Mouse (Mus musculus) forebrain, embryonic 10.5 days (tissue): ENCODE results near the gene Kcnc4. TPM values are rescaled to one million over a fixed set of nuclear protein-coding genes. Genes with fewer than 3 reads are reported as not detected.

Experiments used
- DNase-seq: peaks from one replicate; pipeline ENCODE4 v3.0.0-alpha.2; 2017; ENCODE audit warnings: low spot score; ENCODE audit errors: extremely low spot score
- H3K27ac ChIP-seq: fragments of 300-500 bp; sonication (generic); 2 replicates; pipeline ENCODE4 v1.5.1; 2016; ENCODE audit warnings: mild to moderate bottlenecking
- H3K27me3 ChIP-seq: fragments of 300-500 bp; sonication (generic); 2 replicates; pipeline ENCODE4 v1.6.1; 2016; ENCODE audit warnings: mild to moderate bottlenecking; ENCODE audit not compliant: poor library complexity, severe bottlenecking
- H3K36me3 ChIP-seq: fragments of 300-500 bp; sonication (generic); replicated peaks from 2 replicates; pipeline ENCODE4 v1.6.1; 2016; ENCODE audit warnings: mild to moderate bottlenecking, moderate library complexity
- H3K4me1 ChIP-seq: fragments of 300-500 bp; sonication (generic); 2 replicates; pipeline ENCODE4 v1.6.1; 2016
- H3K4me3 ChIP-seq: fragments of 300-500 bp; sonication (generic); 2 replicates; pipeline ENCODE4 v1.5.1; 2016; ENCODE audit warnings: mild to moderate bottlenecking, moderate library complexity
- H3K9me3 ChIP-seq: fragments of 300-500 bp; sonication (generic); 2 replicates; pipeline ENCODE4 v1.6.1; 2016; ENCODE audit warnings: mild to moderate bottlenecking, moderate library complexity
- WGBS: fragments of 180-500 bp; shearing (Covaris S2); methylation state at CpG from one replicate; pipeline ENCODE4 v1.1.7; 2016; 5-methylcytosine and 5-hydroxymethylcytosine counted together
- polyA plus RNA-seq: library from polyadenylated mRNA; unstranded; fragments of >200 nt; fragmentation: Nextera tagmentation; extraction: Ambion mirVana; gene quantifications from 2 replicates; pipeline ENCODE4 v1.2.1, GENCODE M21; 2016

Gene Kcnc4
- polyA plus RNA-seq, 1 experiment from 2014 or later = not detected

DNA sequence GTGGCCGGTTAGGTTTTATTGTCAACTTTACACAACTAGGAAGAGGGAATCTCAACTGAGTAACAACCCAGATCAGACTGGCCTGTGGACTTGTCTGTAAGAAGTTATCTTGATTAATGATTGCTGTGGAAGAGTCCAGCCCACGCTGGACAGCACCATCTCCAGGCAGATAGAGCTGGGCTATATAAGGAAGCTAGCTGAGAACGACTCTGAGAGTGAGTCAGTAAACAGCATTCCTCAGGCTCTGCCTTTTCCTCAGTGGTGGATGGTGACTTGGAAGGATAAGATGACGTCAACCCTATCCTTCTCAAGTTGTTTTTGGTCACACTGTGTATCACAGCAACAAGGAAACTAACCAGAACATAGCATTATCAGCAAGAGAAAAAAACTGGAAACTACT lies 29.3 kb upstream of the Kcnc4 start:
- no peaks in the 10 kb centered on the region for H3K9me3 ChIP-seq
- no peak overlapping the region for H3K4me3 ChIP-seq
- 71% methylated on average over 4 of the region's 4 CpGs for WGBS
- no peaks in the 10 kb centered on the region for H3K27me3 ChIP-seq
- DNase-seq = no peak
- H3K4me1 ChIP-seq = no peaks in the 10 kb centered on the region
- H3K36me3 ChIP-seq = no peaks in the 10 kb centered on the region
- no peak overlapping the region for H3K27ac ChIP-seq

- DNase-seq = no peak
- no peaks in the 10 kb centered on the region for H3K36me3 ChIP-seq
- H3K9me3 ChIP-seq = no peaks in the 10 kb centered on the region
- 59% methylated on average over 11 of the region's 11 CpGs for WGBS
- H3K27me3 ChIP-seq = no peaks in the 10 kb centered on the region
- no peak overlapping the region for H3K27ac ChIP-seq
- H3K4me1 ChIP-seq = no peaks in the 10 kb centered on the region; the same call in 1 of the 2 replicates
- no peak overlapping the region for H3K4me3 ChIP-seq
These were observed 23.9 kb upstream of the Kcnc4 start for GRCm38 (mm10) chr3:107483290-107483689.

- H3K27me3 ChIP-seq = no peaks in the 10 kb centered on the region
- DNase-seq = no peak
- no peak overlapping the region for H3K4me3 ChIP-seq
- WGBS = 58% methylated on average over 3 of the region's 3 CpGs
- no peaks in the 10 kb centered on the region for H3K36me3 ChIP-seq
- H3K9me3 ChIP-seq = no peaks in the 10 kb centered on the region
- no peak overlapping the region for H3K27ac ChIP-seq
- no peaks in the 10 kb centered on the region; the same call in 1 of the 2 replicates for H3K4me1 ChIP-seq
These were observed 21.3 kb upstream of the Kcnc4 start for GRCm38 (mm10) chr3:107480660-107481059.

DNA sequence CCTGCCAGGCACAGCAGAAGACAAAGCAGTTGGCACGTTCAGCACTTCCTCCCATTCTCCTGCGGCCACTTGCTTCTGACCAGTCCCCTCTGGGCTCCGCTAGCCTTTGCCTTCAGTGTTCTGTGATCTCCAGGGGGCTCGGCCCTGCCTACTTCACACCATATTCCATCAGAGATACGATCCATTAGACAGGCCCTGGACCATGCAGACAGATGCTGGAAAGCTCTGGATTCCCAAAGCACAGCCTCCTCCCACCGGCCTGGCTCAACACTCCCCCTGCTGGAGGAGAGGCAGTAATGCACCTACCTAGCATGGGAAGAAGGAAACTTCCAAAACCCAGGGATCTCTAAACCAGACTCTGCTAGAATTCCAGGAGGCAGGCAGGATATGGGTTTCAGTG lies 12.8 kb upstream of the Kcnc4 start:
- H3K4me3 ChIP-seq = no peak overlapping the region
- peaks cover 10% of the 10 kb centered on the region for H3K27me3 ChIP-seq
- WGBS = 43% methylated on average over 6 of the region's 6 CpGs
- no peak overlapping the region for H3K27ac ChIP-seq
- no peaks in the 10 kb centered on the region for H3K9me3 ChIP-seq
- peaks cover 3% of the 10 kb centered on the region; the same call in 1 of the 2 replicates for H3K4me1 ChIP-seq
- DNase-seq = peak; percentile 38
- H3K36me3 ChIP-seq = no peaks in the 10 kb centered on the region

DNA sequence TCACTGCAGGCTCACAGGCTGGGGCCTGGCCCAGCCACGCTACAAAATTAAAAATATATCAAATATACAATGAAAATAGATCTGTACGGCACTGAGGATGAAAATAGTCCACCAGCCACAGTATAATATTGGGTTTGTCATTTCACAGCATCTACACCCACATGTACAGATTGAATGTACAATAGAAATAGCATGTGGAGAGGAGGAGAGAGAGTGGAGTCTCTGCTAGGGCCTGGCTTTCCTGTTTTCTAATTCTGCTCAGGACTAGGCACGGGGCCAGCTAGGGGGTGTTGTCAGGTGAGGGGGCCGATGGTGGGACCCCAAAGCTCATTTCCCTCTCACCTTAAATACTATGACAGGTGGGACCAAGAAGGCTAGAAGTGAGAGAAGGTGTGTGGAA lies 9.7 kb upstream of the Kcnc4 start:
- 83% methylated on average over 4 of the region's 4 CpGs for WGBS
- no peaks in the 10 kb centered on the region for H3K9me3 ChIP-seq
- H3K36me3 ChIP-seq = no peaks in the 10 kb centered on the region
- no peak overlapping the region for H3K27ac ChIP-seq
- H3K4me1 ChIP-seq = peaks cover 3% of the 10 kb centered on the region; the same call in 1 of the 2 replicates
- no peak for DNase-seq
- H3K4me3 ChIP-seq = no peak overlapping the region
- H3K27me3 ChIP-seq = peaks cover 30% of the 10 kb centered on the region

DNA sequence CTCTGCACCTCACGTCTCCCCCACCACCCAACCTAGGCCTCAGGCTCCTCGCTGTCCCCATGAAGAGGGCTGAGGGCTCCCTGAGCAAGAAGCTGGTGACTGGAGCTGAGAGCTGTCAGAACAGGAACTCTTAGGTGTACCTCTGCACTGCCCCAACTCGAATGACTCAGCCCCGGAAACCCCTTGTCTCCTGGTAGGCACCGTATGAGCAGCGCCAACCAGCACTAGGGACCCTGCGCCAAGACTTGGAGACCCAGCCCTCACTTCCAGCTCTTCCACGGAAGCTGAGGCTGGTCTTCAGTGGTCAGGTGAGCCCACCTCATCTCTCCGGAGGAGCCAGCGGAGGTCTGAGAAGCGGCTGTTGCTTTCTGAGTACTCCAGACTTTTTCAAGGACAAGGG lies 8.8 kb upstream of the Kcnc4 start:
- no peak overlapping the region for H3K27ac ChIP-seq
- WGBS = 90% methylated on average over 11 of the region's 11 CpGs
- no peaks in the 10 kb centered on the region for H3K36me3 ChIP-seq
- peaks cover 39% of the 10 kb centered on the region for H3K27me3 ChIP-seq
- no peak for DNase-seq
- no peak overlapping the region for H3K4me3 ChIP-seq
- H3K4me1 ChIP-seq = peaks cover 3% of the 10 kb centered on the region; the same call in 1 of the 2 replicates
- H3K9me3 ChIP-seq = no peaks in the 10 kb centered on the region

- Histone ChIP-seq H3K36me3 (no peaks in the 10 kb centered on the region), H3K27me3 (peaks cover 52% of the 10 kb centered on the region), H3K4me1 (no peaks in the 10 kb centered on the region), H3K4me3 (no peak overlapping the region), H3K27ac (no peak overlapping the region), H3K9me3 (no peaks in the 10 kb centered on the region)
- peak; percentile 68 for DNase-seq
- WGBS = 15% methylated on average over 6 of the region's 6 CpGs
These were observed 7.2 kb upstream of the Kcnc4 start for GRCm38 (mm10) chr3:107466577-107466976.

DNA sequence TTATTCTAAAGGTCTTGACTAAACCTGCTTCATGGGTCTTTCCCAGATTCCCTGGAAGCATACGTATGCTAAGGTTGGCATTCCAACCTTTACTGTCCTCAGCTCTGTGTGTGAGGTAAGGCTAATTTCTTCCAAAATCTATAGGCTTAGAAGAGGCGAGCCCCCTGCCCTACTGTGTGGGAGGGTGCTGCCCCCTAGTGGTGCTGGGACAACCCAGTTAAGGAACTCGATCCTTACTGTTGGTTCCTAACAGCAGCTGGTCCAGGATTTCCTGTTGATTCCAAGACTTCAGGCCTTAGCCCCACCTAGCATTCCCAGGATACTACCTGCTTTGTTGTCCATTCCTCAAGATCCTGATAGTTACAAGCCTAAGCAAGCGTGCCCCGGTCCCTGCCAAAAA lies 2.8 kb upstream of the Kcnc4 start:
- H3K4me3 ChIP-seq = no peak overlapping the region
- WGBS = 20% methylated on average over 5 of the region's 5 CpGs
- H3K27me3 ChIP-seq = peaks cover 85% of the 10 kb centered on the region
- H3K36me3 ChIP-seq = no peaks in the 10 kb centered on the region
- H3K4me1 ChIP-seq = peaks cover 25% of the 10 kb centered on the region
- H3K27ac ChIP-seq = no peak overlapping the region
- peak; percentile 72 for DNase-seq
- H3K9me3 ChIP-seq = no peaks in the 10 kb centered on the region

- Histone ChIP-seq H3K27me3 (peaks cover 96% of the 10 kb centered on the region), H3K4me3 (peak overlapping the region; percentile 71), H3K36me3 (no peaks in the 10 kb centered on the region), H3K9me3 (no peaks in the 10 kb centered on the region), H3K27ac (peak overlapping the region; percentile 20; the same call in 1 of the 2 replicates), H3K4me1 (peaks cover 32% of the 10 kb centered on the region)
- under 1% methylated on average over 66 of the region's 69 CpGs for WGBS
- DNase-seq = peak; percentile 39
These were observed 550 bp upstream of the Kcnc4 start for GRCm38 (mm10) chr3:107459773-107460431.

DNA sequence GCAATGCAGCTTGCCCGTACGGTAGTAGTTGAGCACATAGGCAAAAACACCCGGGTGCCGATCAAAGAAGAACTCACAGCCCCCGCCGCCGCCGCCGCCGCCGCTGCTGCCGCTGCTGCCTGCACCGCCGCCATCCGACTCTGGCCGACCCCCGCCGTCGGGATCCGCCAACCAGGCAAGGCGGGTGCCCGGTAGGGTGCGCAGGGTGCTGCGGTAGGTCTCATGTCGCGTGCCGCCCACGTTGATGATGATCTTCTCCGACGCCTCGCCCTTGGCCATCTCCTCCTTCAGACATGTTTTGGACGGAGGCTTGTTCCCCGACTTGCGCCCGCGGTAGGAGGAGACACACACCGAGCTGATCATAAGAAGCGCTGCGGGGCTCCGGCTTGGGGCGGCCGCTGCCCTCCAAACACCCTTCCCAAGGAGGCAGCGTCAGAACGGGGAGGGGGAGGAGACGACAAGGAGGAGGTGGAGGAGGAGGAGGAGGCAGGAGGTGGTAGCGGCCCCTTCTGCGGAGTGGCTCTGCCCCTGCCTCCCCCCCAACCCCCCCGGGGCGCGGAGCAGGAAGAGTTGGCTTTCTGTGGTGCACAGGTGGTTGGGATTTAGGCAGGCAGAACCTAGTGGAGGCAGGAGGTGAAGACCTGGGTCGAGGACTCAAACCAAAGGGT lies 690 bp downstream of the Kcnc4 start:
- peak; percentile 40 for DNase-seq
- WGBS = under 1% methylated on average over 49 of the region's 51 CpGs
- no peaks in the 10 kb centered on the region for H3K36me3 ChIP-seq
- no peak overlapping the region for H3K27ac ChIP-seq
- peaks cover 97% of the 10 kb centered on the region for H3K27me3 ChIP-seq
- H3K4me3 ChIP-seq = peak overlapping the region; percentile 71
- peaks cover 32% of the 10 kb centered on the region for H3K4me1 ChIP-seq
- H3K9me3 ChIP-seq = no peaks in the 10 kb centered on the region

GRCm38 (mm10) chr3:107458104-107458503 lies 1.2 kb downstream of the Kcnc4 start:
- no peaks in the 10 kb centered on the region for H3K36me3 ChIP-seq
- 2% methylated on average over 23 of the region's 23 CpGs for WGBS
- H3K4me3 ChIP-seq = peak overlapping the region; percentile 71
- no peaks in the 10 kb centered on the region for H3K9me3 ChIP-seq
- H3K27me3 ChIP-seq = peaks cover 97% of the 10 kb centered on the region
- DNase-seq = peak; percentile 21
- peaks cover 32% of the 10 kb centered on the region for H3K4me1 ChIP-seq
- no peak overlapping the region for H3K27ac ChIP-seq

- Histone ChIP-seq H3K27me3 (peaks cover 66% of the 10 kb centered on the region), H3K4me1 (peaks cover 31% of the 10 kb centered on the region), H3K4me3 (no peak overlapping the region), H3K9me3 (no peaks in the 10 kb centered on the region), H3K36me3 (no peaks in the 10 kb centered on the region), H3K27ac (no peak overlapping the region)
- DNase-seq = no peak
- WGBS = 90% methylated on average over 4 of the region's 4 CpGs
These were observed 5.1 kb downstream of the Kcnc4 start for GRCm38 (mm10) chr3:107454280-107454679.

DNA sequence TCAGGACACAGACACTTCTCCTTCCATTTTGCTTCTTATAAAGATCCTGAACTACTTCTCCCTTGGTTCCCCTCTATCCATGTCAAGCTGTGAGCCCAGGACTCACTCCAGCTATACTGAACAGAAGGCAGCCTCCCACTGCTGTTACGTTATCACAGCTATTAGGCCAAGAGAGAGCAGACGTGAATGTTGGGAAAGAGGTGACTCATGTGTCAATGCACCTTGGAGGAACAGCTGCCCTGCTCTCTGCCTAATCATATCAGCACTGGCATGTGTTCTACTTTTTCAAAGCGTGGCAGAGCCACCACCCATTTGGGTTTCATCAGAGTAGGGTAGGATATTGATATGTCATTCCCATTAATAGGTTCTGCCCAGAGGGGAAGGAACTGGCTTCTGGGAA lies 12.5 kb downstream of the Kcnc4 start:
- Histone ChIP-seq H3K27me3 (peaks cover 3% of the 10 kb centered on the region; the same call in 1 of the 2 replicates), H3K9me3 (no peaks in the 10 kb centered on the region), H3K36me3 (no peaks in the 10 kb centered on the region), H3K4me3 (no peak overlapping the region), H3K4me1 (peaks cover 20% of the 10 kb centered on the region), H3K27ac (no peak overlapping the region)
- no peak for DNase-seq
- 87% methylated on average over 3 of the region's 3 CpGs for WGBS
